Mouse (Mus musculus) fat pad, adult 2 months (tissue): Measurements from ENCODE around the gene Dyrk2.

Source experiments
- DNase-seq: peaks from one replicate; pipeline ENCODE4 v3.0.0-alpha.2; 2011; ENCODE audit warnings: low read depth, low spot score; ENCODE audit errors: extremely low read depth

Gene Dyrk2

DNA sequence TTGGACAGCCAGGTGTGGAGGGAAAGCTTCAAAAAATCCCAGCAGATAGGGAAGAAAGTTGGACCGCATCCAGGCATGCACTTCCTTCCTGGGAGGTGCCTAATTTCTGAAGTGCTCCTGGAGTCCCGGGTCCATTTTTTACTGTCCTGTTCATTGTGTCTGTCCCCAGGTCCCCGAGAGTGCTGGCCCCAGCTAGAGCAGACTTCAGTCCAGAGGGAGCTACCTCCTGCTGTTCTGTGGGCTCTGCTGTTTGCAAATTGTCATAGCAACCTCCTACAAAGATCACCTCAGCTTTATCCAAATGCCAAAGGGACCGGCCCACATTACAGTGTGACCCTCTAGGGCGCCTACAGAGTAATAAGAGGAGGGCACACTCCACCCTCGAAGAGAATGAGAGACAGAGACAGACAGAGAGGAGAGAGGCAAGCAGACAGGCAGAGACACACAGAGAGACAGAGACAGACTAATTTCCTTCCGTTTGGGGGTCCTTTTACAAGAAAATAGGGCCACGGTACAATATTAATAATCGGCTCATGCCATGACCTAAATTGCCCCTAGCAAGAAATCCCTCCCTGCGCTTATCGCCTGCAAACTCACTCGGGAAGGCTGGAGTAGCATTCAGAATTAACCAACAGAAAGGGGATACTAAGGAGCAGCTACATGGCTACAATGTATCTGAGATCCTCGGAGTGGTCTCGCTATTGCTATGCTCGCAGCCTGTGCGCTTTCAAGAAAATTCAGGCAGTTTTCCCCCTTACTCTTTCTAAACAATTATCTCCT is at the start of gene Dyrk2:
TSS of gene Dyrk2 (minus strand) at position 9 of the 780 bp plus-strand sequence.
- no peak for DNase-seq

DNA sequence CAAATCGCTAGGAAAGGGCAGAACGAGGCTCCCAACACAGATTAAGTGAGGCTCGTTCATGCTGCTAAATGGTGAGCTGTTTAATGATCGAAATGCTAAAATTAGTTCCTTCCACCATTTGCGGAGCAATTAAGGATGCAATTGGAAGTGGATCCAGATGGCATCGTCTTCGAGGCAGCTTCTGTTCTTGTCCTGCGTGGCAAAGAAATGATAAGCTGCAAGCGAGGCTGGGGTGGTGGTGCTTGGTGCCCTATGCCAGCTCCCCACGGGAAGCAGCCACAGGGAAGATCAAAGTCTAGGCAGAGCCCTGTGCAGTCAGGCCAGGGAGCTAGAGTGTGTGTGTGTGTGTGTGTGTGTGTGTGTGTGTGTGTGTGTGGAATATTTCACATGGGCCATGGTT is 32.6 kb upstream of the Dyrk2 start:
- no peak for DNase-seq

DNA sequence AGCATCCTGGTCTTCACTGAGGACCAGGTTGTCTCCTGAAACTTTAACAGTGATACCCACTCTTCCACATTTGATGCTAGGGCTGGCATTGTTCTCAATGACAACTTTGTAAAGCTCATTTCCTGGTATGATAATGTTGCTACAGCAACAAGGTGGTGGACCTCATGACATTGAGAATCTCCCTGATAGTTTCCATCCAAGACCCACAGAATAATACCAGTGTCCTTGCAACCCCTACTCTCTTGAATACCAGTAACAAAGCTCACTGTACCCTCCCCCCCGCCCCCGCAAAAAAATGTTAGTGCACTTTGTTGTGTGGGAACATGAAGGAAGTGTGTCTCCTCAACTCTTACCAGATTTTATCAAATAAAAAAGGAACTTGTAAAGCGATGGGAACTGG is 23.6 kb upstream of the Dyrk2 start:
- no peak for DNase-seq

DNA sequence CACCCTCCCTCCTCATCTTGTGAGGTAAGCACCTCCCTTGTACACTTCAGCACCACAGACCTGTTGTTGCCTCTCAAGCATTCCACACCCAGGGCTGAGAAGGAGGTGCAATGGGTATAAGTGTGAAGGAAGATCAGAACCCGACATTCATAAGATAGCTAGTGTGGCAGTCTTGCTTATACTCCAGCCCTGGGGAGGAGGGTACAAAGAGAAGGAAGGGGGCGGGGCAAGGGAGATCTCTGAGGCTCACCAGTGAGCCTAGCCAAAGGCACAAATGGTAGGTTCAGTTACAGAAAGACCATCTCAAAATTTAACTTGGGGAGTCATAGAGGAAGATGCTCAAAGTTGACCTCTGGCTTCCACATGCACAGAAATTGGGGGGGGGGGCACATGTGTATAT is 14.1 kb upstream of the Dyrk2 start:
- no peak for DNase-seq

DNA sequence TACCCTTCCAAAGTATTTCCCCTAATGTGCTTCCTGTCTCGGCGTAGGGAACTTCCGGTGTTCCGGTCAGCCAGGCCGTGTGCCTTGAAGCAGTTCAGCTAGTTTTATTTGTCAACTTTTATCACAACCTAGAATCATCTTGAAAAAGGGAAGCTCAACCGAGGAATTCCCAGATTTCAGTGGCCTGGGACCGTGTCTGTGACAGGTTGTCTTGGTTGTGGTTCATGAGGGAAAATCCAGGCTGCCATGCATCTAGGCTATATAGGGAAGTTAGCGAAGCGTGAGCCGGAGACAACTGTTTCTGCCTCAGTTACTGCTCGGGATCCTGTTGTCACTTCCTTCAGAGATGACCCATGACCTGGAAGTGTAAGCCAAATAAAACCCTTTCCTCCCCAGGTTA is 13.3 kb upstream of the Dyrk2 start:
- DNase-seq: no peak

DNA sequence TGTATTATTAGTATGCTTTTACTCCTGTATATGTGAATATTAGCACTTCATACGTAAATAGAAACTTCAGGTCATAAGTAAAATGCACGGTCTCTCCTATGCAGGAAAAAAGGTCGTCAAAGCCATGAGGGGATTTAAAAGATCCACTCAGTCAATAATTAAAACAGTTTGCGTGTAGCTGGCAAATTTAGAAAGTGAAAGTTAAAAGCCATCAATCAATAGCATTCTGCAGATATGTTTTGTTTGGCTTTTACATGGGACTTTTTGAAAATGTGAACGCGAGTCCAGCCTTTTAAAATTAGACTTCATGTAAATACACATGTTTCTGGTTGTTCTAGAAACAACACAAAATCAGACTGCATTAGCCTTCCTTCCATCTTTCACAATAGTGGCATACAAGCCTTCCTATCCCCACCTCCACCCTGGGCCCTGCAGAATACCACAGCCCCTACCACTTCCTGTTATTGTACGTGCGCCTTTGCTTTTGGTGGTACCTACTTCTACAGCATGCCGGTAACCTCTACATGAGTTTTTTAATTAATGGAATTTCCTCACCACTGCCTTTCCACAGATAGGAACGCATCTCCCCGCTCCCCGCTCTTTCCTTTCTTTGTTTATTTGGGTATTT is 12.4 kb upstream of the Dyrk2 start:
- DNase-seq: no peak

DNA sequence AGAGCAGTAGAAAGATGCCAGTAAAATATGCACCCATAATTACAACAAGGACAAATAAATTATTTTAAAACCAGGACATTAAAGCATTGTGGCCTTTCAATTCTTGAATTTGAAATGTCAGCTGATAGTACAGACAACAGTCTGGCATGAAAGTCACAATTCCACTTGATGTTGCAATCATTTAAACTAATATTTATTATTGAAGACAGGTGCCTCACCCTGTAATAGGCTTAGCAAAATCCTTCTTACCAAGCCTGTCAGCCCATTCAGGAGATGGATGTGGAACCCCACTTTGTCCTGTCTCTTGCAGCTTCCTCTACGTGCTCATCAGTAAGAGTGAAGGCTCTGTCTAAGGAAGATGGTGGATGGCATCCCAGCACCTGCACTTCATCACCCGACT is 10.8 kb upstream of the Dyrk2 start:
- DNase-seq: no peak

DNA sequence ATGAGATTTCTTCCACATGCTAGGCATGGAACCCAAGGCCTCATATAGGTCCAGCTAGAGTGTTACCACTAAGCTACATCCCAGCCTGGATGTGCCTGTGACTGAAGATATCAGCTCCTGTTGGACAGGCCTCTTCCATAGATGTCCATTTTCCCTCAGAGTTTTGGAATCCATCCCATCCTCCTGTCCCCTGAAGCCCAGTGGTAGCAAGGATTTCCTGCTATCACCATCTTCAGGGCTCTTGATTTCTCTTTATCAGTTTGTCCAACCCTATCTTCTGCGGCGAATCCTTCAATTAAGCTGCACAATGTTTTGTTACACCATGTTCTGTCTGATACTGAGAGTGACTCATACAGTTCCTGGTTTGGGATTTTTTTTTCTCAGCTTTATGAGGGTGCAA is 2.2 kb upstream of the Dyrk2 start:
- DNase-seq: no peak

DNA sequence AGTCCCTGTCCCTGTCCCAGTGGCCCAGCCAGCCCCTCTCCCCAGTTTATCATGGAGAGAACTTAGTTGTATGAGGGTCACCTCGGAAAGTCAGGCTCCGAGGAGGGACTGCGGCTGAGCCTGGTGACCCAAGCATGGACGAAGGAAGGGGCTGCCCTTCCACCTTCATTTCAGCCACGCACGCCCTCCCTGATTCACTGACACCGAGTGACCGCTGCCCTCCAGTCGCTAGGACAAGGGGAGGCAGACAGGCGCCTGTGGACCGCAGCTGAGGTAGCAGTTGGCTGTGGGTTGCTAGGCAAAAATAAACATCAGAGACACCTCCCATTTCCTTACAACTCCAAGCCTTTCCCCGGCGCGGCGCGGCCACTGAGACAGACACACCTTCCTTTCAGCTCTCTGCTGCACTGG is 413 bp downstream of the Dyrk2 start:
- DNase-seq: peak; percentile 11

DNA sequence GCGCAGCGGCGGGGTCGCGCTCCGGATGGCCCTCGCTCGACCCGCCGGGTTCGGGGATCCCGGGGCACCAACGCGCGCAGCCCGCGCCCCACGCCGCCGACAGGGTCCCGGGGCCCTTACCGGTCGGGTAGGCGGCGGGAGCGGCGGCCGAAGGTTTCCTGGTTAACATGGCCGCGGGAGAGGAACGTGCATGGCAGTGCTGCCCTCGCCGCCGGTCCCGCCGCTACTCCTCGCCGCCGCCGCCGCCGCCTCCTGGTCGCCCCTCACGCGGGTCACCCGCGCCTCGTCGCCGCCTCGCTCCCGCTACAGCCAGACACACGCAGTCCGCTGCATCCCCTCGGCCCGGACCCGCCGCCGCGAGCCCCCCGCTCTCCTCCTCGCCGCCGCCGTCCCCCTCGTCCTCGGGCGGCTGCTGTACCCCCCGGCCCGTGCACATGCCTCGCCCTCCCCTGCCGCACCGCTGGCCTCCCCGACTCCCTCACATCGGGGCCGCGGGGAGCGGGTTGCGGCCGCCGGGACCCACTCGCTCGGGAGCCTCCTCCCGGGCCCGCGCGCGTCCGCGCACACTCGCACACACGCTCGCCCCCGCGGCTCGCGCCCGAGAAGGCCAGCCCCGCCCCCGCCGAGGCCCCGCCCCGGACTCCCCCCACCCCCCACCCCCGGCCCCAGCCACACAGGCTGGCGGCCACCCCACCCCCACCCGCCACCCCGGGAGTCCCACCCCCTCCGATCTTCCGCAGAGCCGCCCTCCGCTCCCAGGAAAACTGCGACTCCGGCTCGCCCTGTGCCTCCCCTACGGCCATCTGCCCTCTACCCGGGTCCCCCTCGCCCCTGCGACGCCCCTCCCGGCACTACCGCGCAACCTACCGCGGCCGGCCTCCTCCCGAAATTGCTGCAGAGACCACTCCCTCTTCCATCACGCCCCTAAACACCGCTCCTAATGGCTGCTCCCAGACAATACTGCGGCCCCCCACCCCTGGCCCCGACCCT is 1.1 kb downstream of the Dyrk2 start:
- DNase-seq: no peak

DNA sequence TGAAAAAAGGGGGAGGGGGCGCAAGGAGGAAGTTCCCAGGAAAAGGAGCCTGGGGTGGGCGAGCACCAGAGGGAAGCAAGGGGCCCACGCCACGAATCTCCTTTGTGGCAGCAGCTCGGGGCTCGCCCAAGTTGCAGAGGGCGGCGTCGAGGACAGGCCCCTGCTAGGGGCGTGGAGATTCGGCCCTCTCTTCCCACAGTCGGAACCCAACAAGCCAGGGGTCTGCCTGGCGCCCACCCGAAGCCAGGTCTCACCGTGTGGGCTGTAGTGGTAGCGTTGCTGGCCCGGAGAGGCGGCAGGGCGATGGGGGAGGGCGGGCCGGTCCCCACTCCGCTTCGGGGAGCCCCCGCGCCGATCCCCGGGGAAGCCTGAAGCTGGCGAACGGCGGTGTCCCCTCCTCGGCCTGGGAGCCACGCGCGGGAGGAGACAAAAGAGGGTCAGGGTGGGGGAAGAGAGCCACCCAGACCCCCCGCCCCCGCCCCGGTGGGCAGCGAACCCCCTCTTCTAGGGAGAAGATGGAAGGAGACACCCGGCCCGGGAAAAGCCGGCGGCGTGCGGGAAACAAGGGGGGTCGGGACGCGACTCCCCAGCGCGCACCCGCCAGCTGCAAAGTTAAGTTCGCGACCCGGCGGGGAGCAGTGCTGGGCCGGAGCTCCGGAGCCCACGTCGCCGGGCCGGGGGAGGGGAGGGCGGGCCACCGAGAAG is 2.0 kb downstream of the Dyrk2 start:
- DNase-seq: no peak

DNA sequence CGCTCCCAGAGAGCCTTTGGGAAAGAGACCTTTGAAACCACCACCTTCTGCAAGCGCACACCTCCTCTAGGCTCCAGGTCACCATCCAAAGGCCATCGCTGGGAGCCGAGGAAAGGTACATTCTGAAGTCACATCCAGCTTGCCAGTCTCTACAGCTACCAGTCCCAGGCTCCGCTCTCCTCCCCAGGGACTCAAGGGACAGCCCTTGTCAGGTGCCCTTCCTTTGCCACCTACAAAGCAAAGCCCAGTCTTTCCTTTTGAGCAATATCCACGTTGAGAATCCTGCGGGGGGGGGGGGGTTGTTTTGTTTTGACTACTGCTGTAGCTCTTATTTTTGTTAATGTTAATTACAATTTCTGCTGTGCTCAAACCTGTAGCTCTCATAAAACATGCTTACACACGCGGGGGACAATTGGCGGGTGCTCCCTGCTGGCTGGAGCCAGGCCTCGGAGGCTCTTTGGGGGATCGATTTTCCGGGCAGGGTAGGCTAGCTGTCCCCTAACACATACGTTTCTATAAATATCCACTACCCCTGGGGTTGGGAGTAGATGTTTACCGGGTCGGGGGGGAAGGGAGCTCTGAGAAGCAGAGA is 2.6 kb downstream of the Dyrk2 start:
- DNase-seq: no peak

DNA sequence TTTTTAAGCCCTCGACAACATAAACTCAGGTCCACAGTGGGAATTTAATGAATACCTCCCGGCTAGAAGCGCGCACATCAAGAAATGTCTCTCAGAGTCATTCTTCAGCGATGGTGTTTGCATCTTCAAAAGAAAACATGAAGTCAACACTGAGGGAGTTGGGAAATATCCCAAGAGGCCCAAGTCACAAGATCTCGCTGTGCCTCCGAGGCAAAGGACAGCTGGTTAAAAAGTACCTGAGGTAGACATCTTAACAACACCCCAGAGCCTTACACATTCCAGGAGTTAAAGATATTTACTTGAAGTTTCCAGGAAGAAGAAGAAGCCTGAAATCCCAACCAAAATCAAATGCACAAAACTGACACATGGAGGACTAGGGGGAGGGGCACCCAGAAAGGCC is 5.0 kb downstream of the Dyrk2 start:
- DNase-seq: no peak

DNA sequence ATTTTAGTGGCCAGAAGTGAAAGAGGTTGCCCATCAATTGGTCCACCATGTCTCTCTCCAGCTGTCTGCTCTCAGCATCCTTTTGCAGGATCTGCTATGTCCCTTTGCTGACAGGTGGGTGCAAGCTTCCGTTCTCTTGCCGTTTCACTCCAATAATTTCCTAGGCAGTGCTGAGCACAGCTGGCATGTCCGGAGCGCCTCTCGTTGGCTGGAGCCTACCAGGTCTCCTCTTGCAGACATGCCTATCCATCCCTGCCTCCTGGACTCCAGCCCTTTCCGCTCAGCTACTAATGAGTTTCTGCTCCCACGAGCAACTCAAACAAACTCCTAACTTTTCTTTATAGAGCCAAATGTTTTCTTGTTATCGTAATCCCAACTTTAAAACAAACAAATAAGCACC is 6.4 kb downstream of the Dyrk2 start:
- no peak for DNase-seq

DNA sequence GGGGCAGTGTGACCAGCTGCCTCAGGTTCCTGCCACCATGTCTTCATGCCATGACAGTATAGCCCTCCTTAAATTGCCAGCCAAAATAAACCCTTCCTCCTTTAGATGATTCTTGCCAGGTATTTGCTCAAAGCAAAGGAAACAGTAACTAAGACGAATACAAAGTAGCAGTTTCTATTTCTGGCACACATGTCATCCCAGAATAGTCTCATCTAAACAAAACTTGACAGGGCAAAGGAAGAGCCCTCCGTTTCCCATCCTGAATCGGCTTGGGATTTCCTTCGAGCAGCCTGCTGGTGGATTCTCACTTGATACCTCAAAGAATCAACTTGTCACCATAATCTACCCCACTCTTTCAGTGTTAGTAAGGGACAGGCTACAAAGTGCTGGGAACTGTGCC is 7.8 kb downstream of the Dyrk2 start:
- no peak for DNase-seq

DNA sequence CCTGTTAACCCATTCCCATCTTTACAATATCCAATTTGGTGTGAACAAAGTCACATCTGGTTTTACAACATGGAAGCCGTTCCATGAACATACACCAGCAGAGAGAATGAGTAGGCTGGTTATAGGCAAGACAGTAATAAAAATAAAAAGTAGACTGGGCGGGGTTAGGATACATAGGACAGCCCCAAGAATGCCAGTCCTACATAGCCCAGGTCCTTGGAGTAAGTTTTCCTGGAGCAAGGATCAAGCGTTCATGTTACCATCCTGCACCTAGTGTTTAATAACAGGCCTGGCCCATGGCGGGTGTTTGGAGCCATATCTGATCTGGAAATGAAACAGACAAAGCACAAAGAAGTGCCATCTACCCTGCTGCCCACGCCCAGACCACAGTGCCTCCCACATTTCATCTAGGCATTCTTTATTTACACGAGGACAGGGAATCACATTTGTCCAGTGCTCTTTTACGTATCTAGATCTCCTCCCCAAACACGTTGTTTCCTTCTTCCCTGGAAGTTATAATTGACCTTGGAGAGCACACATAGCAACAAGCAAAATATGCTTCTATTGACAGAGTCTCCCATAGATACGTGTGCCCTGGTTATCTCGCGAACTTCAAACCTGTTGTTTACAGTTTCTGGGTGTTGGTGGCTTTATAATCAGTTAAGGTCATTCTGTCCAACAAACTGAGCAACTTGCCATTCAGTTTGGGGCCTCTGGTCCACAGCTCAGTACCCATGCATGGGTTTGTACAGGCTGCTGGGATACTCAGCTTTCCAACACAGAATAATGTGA is 8.6 kb downstream of the Dyrk2 start:
- DNase-seq: no peak

DNA sequence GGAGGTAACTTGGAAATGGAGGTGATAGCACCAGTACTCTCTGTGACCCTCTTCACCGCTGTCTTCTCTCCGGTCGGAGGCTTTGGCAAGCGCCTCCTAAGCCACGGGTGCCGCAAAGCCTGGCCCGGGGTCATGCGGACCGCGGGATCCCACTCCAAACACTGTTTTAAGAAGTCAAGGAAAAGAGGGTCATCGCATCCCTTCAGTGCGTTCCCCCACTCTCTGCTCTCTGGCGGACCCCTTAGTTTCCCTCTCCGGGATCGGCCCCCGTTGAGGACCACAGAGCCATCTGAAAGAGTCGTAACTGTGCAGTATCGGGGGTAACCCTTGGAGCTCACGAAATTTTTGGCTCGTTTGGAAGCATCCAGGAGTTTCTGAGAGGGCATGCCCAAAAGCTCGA is 10.4 kb downstream of the Dyrk2 start:
- DNase-seq: no peak

DNA sequence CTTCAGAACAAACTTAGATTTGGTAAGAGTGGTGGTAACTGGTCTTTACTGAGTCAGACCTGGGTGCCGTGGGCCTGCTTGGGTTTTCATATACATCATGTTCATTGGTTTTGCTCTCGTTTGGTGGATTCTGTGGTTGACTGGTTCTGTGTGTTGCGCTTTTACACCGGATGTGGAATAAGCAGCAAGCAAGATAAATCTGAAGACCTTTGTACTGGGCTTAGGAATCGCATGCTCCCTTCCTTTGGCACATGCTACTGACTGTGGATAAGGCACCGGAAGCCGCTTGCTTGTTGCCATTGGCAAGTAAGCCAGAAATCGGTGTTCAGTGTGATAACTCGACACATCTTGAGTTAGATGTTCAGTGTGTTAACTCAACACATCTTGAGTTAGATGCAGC is 15.4 kb downstream of the Dyrk2 start:
- DNase-seq: no peak

DNA sequence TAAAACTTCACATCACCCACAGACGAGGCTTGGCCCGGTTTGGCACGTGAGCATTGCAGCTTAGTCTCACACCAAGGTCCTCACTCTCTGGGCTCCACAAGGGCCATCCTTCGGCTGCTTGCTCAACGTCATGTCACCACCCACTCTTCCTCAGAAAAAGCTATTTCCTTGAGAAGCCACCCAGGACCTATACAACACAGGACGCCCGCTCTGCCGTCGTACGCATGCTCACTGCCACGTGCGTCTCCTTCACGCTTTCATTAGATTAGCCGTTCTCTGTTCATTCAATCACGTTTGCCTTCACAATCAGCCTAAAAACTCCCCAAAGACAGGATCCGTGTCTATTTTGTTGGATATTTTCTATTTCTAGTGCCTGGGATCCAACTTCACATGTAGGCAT is 17.5 kb downstream of the Dyrk2 start:
- DNase-seq: no peak

DNA sequence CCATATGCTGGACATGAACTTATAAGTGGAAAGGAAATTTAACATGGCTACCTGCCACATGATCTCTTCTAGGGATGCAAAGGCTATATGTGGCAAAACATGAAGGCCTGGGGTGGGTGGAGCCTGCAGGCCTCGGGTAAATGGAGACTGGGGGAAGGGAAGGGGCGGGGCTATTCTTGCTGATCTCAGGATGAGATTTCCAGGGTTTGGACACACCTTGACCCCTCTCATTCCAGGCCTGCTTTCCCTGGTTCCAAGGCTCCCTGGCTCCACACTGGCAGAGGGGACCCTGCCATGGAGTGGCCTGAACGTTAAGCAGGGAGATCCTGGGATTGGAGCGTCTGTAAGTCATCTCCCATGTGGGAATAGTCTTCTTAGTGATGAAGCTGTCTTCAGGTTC is 21.5 kb downstream of the Dyrk2 start:
- no peak for DNase-seq
